Mouse (Mus musculus) E14TG2a.4 (cell line): ENCODE data around the gene Nr1i3.

Source experiments
- H3K27me3 ChIP-seq: 2 replicates; pipeline ENCODE4 v1.6.1; 2014; ENCODE audit warnings: low read length, control low read depth; ENCODE audit not compliant: insufficient read depth
- H3K36me3 ChIP-seq: 2 replicates; pipeline ENCODE4 v1.6.1; 2014; ENCODE audit warnings: low read length, control low read depth; ENCODE audit not compliant: insufficient read depth
- H3K4me1 ChIP-seq: replicated peaks from 2 replicates; pipeline ENCODE4 v1.6.1; 2014; ENCODE audit warnings: low read depth, low read length, control low read depth
- H3K4me3 ChIP-seq: replicated peaks from 2 replicates; pipeline ENCODE4 v1.5.1; 2014; ENCODE audit warnings: mild to moderate bottlenecking, low read length
- H3K9me3 ChIP-seq: 2 replicates; pipeline ENCODE4 v1.6.1; 2014; ENCODE audit warnings: low read length, control low read depth
- CTCF ChIP-seq: conservative IDR thresholded peaks from 2 replicates; pipeline ENCODE4 v1.5.1; 2014; ENCODE audit warnings: low read length
- NANOG ChIP-seq: IDR thresholded peaks from 2 replicates; pipeline ENCODE4 v1.6.1; 2014; ENCODE audit warnings: borderline replicate concordance, low read length, mixed read lengths
- POU5F1 ChIP-seq: IDR thresholded peaks from 2 replicates; pipeline ENCODE4 v1.6.1; 2014; ENCODE audit warnings: low read length, borderline replicate concordance

Nr1i3 gene

GRCm38 (mm10) chr1:171213801-171214496 is at the start of gene Nr1i3:
Gene Nr1i3, plus strand, starts transcription at chr1:171213970.
- TF ChIP-seq POU5F1 (no peak), NANOG (no peak), CTCF (no peak)
- Histone ChIP-seq H3K27me3 (peaks cover 7% of the 10 kb centered on the region; the same call in 1 of the 2 replicates), H3K4me1 (peaks cover 34% of the 10 kb centered on the region), H3K9me3 (no peaks in the 10 kb centered on the region), H3K36me3 (peaks cover 5% of the 10 kb centered on the region; the same call in 1 of the 2 replicates), H3K4me3 (no peak within 1 kb of the TSS)

GRCm38 (mm10) chr1:171164258-171164657 is 49.5 kb upstream of the Nr1i3 start:
- Histone ChIP-seq H3K4me1 (peaks cover 17% of the 10 kb centered on the region), H3K36me3 (no peaks in the 10 kb centered on the region), H3K27me3 (peaks cover 14% of the 10 kb centered on the region), H3K4me3 (no peak overlapping the region), H3K9me3 (no peaks in the 10 kb centered on the region)
- TF ChIP-seq POU5F1 (no peak), CTCF (peak; percentile 13; the same call in 1 of the 2 replicates), NANOG (no peak)

DNA sequence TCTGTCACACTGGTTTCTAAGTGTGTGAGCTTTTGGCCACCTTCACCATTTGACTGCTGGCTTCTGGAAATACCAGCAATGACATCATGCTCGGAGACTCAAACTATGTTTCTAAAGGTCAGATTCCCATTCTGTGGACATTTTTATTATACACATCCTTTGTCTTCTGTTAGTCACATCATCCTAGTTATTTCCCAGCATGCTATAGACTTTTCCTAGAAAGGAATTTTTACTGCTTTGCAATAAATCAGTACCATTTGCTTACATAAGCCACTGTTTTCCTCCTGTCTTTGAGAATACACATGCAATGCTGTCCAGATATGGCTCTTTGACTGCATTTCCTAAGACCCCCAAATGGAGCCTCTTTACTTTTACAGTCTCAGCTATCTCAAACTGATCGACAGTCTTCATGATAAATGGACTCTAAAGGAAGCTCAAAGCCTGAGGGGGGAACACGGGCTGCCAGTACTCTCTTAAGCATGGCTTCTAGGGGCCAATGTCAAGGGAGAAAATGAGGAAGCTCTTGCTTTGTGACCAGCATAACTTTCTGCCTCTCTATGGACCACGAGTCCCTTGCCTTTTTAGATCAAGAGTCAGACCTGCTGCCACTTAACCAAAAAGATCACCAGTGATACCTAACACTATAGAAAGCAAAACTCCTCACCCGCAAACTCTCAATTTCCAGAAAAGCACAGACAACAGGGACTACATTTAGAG is 48.0 kb upstream of the Nr1i3 start:
- TF ChIP-seq POU5F1 = no peak
- TF ChIP-seq NANOG = no peak
- TF ChIP-seq CTCF = no peak
- Histone ChIP-seq H3K9me3 (no peaks in the 10 kb centered on the region), H3K27me3 (no peaks in the 10 kb centered on the region; the same call in 1 of the 2 replicates), H3K4me3 (no peak overlapping the region), H3K4me1 (peaks cover 7% of the 10 kb centered on the region; the same call in 1 of the 2 replicates), H3K36me3 (no peaks in the 10 kb centered on the region)

DNA sequence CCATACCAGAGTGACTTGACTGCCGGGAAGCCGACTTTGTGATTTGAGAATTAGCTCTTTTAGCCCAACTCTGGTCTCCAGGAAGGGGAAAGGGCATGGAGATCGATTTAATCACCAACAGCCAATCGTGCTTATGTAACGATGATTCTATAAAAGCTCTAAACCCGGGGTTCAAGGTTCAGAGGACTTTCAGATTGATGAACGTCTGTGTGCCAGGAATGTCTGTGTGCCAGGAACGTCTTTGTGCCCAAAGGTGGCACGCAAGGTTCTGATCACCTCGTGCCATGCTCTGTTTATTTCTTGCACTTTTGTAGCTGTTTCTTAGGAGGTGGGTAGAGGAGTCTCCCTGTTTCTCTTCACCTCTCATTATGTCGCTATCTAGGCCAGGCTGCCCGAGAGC is 44.9 kb upstream of the Nr1i3 start:
- Histone ChIP-seq H3K4me3 (no peak overlapping the region), H3K4me1 (peaks cover 10% of the 10 kb centered on the region; the same call in 1 of the 2 replicates), H3K9me3 (no peaks in the 10 kb centered on the region), H3K27me3 (no peaks in the 10 kb centered on the region; the same call in 1 of the 2 replicates), H3K36me3 (no peaks in the 10 kb centered on the region)
- TF ChIP-seq POU5F1 (no peak), NANOG (no peak), CTCF (no peak)

GRCm38 (mm10) chr1:171169913-171170312 is 43.9 kb upstream of the Nr1i3 start:
- Histone ChIP-seq H3K9me3 (no peaks in the 10 kb centered on the region), H3K36me3 (no peaks in the 10 kb centered on the region), H3K4me3 (no peak overlapping the region), H3K4me1 (peaks cover 11% of the 10 kb centered on the region; the same call in 1 of the 2 replicates), H3K27me3 (no peaks in the 10 kb centered on the region; the same call in 1 of the 2 replicates)
- TF ChIP-seq CTCF = no peak

GRCm38 (mm10) chr1:171171138-171171537 is 42.6 kb upstream of the Nr1i3 start:
- Histone ChIP-seq H3K36me3 (no peaks in the 10 kb centered on the region), H3K4me1 (peaks cover 11% of the 10 kb centered on the region; the same call in 1 of the 2 replicates), H3K4me3 (no peak overlapping the region), H3K27me3 (no peaks in the 10 kb centered on the region; the same call in 1 of the 2 replicates), H3K9me3 (no peaks in the 10 kb centered on the region)
- TF ChIP-seq CTCF (no peak), NANOG (no peak), POU5F1 (no peak)

GRCm38 (mm10) chr1:171172779-171173178 is 41.0 kb upstream of the Nr1i3 start:
- H3K36me3 ChIP-seq = no peaks in the 10 kb centered on the region
- no peaks in the 10 kb centered on the region; the same call in 1 of the 2 replicates for H3K27me3 ChIP-seq
- no peaks in the 10 kb centered on the region for H3K9me3 ChIP-seq
- H3K4me3 ChIP-seq = no peak overlapping the region
- no peak for TF ChIP-seq NANOG
- no peak for TF ChIP-seq CTCF
- no peak for TF ChIP-seq POU5F1
- H3K4me1 ChIP-seq = peaks cover 9% of the 10 kb centered on the region; the same call in 1 of the 2 replicates

DNA sequence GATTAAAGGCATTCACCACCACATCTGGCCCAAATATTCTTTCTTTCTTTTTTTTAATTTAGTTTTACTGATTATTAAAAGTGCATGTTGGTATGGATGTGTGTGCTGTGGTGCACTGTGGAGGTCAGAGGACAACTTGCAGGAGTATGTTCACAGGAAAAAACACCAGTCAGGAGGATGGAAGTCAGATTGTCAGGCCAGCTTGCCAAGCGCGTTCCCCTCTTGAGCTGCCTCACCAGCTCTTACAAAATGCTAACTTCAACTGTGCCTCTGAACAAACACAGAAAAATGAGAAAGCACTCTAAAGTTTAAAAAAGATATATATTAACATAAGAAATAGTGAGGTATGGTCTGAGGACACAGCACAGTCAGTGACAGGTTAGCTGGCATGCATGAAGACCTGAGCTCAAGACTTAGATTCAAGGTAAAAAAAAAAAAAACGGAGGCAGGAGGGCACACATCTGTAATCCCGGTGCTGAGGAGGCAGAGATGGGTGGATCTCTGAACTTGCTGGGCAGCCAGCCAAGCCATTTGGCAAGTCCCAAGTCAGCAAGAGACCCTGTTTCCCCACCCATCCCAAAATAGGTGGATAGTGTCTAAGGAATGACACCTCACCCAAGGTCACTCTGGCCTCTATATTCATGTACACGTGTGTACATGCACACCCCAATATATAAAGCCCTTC is 34.1 kb upstream of the Nr1i3 start:
- no peaks in the 10 kb centered on the region for H3K36me3 ChIP-seq

More for the DNA sequence above, 34.1 kb upstream of the Nr1i3 start:
- H3K9me3 ChIP-seq = no peaks in the 10 kb centered on the region
- H3K4me1 ChIP-seq = 0 out of 2 replicates have a peak, but pooled peaks cover under 1% of the 10 kb centered on the region
- H3K27me3 ChIP-seq = no peaks in the 10 kb centered on the region
- TF ChIP-seq CTCF (no peak), POU5F1 (no peak), NANOG (no peak)
- H3K4me3 ChIP-seq = no peak overlapping the region
